Mouse (Mus musculus): ENCODE results near the gene Ttc41. TPM values are rescaled to one million over a fixed set of nuclear protein-coding genes. Genes with fewer than 3 reads are reported as not detected.

Gene Ttc41
- polyA plus RNA-seq, 1 experiment from 2014 or later, result 0.69 TPM

- Histone ChIP-seq H3K27ac (no peak overlapping the region), H3K9ac (no peak overlapping the region), H3K4me2 (no peak overlapping the region), H3K9me3 (no peaks in the 10 kb centered on the region), H3K36me3 (peaks cover 2% of the 10 kb centered on the region; the same call in 1 of the 2 replicates), H3K4me1 (peaks cover 4% of the 10 kb centered on the region), H3K27me3 (0 out of 2 replicates have a peak, but pooled peaks cover 3% of the 10 kb centered on the region), H3K4me3 (no peak overlapping the region)
- no peak for ATAC-seq (ENCODE audit: insufficient number of reproducible peaks, low FRiP score, low TSS enrichment, low read depth)
- WGBS, result 60% methylated on average over 19 of the region's 19 CpGs
These were observed 108.9 kb downstream of the Ttc41 start for GRCm38 (mm10) chr10:86814292-86815131.

DNA sequence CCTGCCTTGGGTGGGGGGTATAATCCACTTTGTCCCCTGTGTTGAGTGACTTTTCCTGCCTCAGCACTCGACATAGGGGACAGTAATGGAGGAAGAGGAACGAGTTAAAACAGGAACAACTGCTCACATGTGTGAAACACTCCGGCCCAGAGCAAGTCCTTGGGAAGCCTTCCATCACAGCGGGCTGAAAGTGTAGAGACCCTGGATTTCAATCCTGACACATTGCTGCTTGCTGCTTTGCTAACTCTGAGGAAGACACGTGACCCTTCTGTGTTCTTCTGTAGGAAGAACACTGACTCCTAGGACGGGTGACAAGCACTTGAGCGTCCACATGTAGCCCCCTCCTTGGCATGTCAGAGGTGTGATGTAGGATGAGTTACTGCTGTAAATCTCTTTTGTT, 109.5 kb downstream of the Ttc41 start:
- 0 out of 2 replicates have a peak, but pooled peaks cover 3% of the 10 kb centered on the region for H3K27me3 ChIP-seq
- no peak overlapping the region for H3K9ac ChIP-seq
- no peaks in the 10 kb centered on the region for H3K9me3 ChIP-seq
- H3K4me1 ChIP-seq, result peaks cover 10% of the 10 kb centered on the region
- no peak overlapping the region for H3K27ac ChIP-seq
- H3K4me2 ChIP-seq, result no peak overlapping the region
- peaks cover 2% of the 10 kb centered on the region; the same call in 1 of the 2 replicates for H3K36me3 ChIP-seq
- no peak for ATAC-seq (ENCODE audit: insufficient number of reproducible peaks, low FRiP score, low TSS enrichment, low read depth)
- 74% methylated on average over 7 of the region's 7 CpGs for WGBS
- no peak overlapping the region for H3K4me3 ChIP-seq

- peak; percentile 42; the same call in 1 of the 2 replicates for ATAC-seq (ENCODE audit: insufficient number of reproducible peaks, low FRiP score, low TSS enrichment, low read depth)
These were observed 114.1 kb downstream of the Ttc41 start for GRCm38 (mm10) chr10:86819649-86820165.

GRCm38 (mm10) chr10:86821014-86821413, 115.4 kb downstream of the Ttc41 start:
- 87% methylated on average over 7 of the region's 7 CpGs for WGBS
- H3K36me3 ChIP-seq, result no peaks in the 10 kb centered on the region; the same call in 1 of the 2 replicates
- H3K4me1 ChIP-seq, result peaks cover 17% of the 10 kb centered on the region
- H3K27ac ChIP-seq, result no peak overlapping the region
- no peaks in the 10 kb centered on the region for H3K9me3 ChIP-seq
- H3K4me3 ChIP-seq, result no peak overlapping the region
- no peak overlapping the region for H3K4me2 ChIP-seq
- H3K27me3 ChIP-seq, result no peaks in the 10 kb centered on the region
- no peak overlapping the region for H3K9ac ChIP-seq
- no peak for ATAC-seq (ENCODE audit: insufficient number of reproducible peaks, low FRiP score, low TSS enrichment, low read depth)

More at GRCm38 (mm10) chr10:86819649-86820165, 114.1 kb downstream of the Ttc41 start:
- Histone ChIP-seq H3K9me3 (no peaks in the 10 kb centered on the region), H3K4me3 (no peak overlapping the region), H3K27ac (peak overlapping the region; percentile 51), H3K4me1 (peaks cover 11% of the 10 kb centered on the region), H3K36me3 (no peaks in the 10 kb centered on the region; the same call in 1 of the 2 replicates), H3K27me3 (no peaks in the 10 kb centered on the region), H3K4me2 (no peak overlapping the region), H3K9ac (no peak overlapping the region)
- 40% methylated on average over 8 of the region's 8 CpGs for WGBS

DNA sequence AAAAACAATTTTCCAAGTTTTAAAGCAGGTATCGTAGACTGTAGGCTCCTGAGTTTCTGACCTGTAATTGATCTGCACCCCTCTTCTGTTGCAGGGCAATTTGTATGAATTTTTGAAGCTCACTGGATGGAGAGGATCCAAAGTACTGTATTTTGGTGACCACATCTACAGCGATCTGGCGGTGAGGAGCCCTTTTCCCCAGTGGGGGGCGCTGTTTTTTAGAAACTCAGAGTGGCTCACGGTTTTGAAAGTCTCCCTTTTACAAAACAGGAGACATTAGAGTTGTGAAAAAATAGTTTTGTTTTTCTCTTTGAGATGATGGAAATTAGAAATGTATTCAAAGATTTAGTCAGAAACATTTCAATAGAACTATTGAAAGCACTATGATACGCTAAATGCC, 118.5 kb downstream of the Ttc41 start:
- no peaks in the 10 kb centered on the region; the same call in 1 of the 2 replicates for H3K36me3 ChIP-seq
- no peak for ATAC-seq (ENCODE audit: insufficient number of reproducible peaks, low FRiP score, low TSS enrichment, low read depth)
- H3K27me3 ChIP-seq, result no peaks in the 10 kb centered on the region
- no peak overlapping the region for H3K4me2 ChIP-seq
- 86% methylated on average over 6 of the region's 6 CpGs for WGBS
- H3K27ac ChIP-seq, result no peak overlapping the region
- H3K4me3 ChIP-seq, result no peak overlapping the region
- peaks cover 20% of the 10 kb centered on the region for H3K4me1 ChIP-seq
- H3K9me3 ChIP-seq, result no peaks in the 10 kb centered on the region
- no peak overlapping the region for H3K9ac ChIP-seq

DNA sequence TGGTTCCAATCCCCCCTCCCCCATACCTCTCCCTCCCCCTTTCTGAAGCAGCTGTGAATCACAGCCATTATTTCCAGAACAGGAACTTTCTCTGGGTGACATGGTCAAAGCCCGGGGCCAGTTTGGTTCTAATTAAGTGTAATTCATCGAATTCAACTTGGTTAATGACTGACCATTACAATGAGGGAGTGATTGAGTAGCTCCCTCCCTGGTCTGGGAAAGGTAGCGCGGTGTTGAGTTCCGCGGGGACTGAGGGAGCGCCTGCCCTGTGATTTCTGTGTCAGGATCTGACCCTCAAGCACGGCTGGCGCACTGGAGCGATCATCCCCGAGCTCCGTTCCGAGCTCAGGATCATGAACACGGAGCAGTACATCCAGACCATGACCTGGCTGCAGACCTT, 119.3 kb downstream of the Ttc41 start:
- peaks cover 13% of the 10 kb centered on the region for H3K4me1 ChIP-seq
- no peak for ATAC-seq (ENCODE audit: insufficient number of reproducible peaks, low FRiP score, low TSS enrichment, low read depth)
- no peaks in the 10 kb centered on the region for H3K27me3 ChIP-seq
- no peaks in the 10 kb centered on the region; the same call in 1 of the 2 replicates for H3K36me3 ChIP-seq
- H3K27ac ChIP-seq, result no peak overlapping the region
- H3K9me3 ChIP-seq, result no peaks in the 10 kb centered on the region
- no peak overlapping the region for H3K4me2 ChIP-seq
- H3K4me3 ChIP-seq, result no peak overlapping the region
- WGBS, result 51% methylated on average over 14 of the region's 14 CpGs
- no peak overlapping the region for H3K9ac ChIP-seq

GRCm38 (mm10) chr10:86825871-86826522, 120.4 kb downstream of the Ttc41 start:
- Histone ChIP-seq H3K9ac (no peak overlapping the region), H3K9me3 (no peaks in the 10 kb centered on the region), H3K36me3 (no peaks in the 10 kb centered on the region), H3K4me3 (no peak overlapping the region), H3K27me3 (no peaks in the 10 kb centered on the region), H3K27ac (no peak overlapping the region), H3K4me2 (no peak overlapping the region), H3K4me1 (peaks cover 9% of the 10 kb centered on the region)
- ATAC-seq (ENCODE audit: insufficient number of reproducible peaks, low FRiP score, low TSS enrichment, low read depth), result no peak
- 84% methylated on average over 10 of the region's 10 CpGs for WGBS

Small RNA genes lying within 50 kb of the gene (microRNA-seq; reads per million reads assigned to microRNA genes)
- not detected for gene Gm25745

Other genes starting within 250 kb of the Ttc41 start
- 1.6 and 1.7 TPM in 2 replicates for gene Syn3, start 206.9 kb upstream of the Ttc41 start, polyA plus RNA-seq (2015; fragmentation: Nextera tagmentation; extraction: Ambion mirVana)
- gene Hsp90b1, start 302 bp upstream of the Ttc41 start, polyA plus RNA-seq (2015; fragmentation: Nextera tagmentation; extraction: Ambion mirVana), result 622 and 662 TPM in 2 replicates
- not detected in 2 replicates for gene Gm49358, start 58.2 kb downstream of the Ttc41 start, polyA plus RNA-seq (2015; fragmentation: Nextera tagmentation; extraction: Ambion mirVana)
- gene Nt5dc3, start 73.2 kb downstream of the Ttc41 start, polyA plus RNA-seq (2015; fragmentation: Nextera tagmentation; extraction: Ambion mirVana), result 0.99 and 1.0 TPM in 2 replicates

Data from limb, embryonic 15.5 days (tissue).